Mouse (Mus musculus) neural tube, embryonic 10.5 days (tissue): ENCODE results near the gene Hivep1.

Experiments
- DNase-seq: peaks from one replicate; pipeline ENCODE4 v3.0.0-alpha.2; 2017; ENCODE audit warnings: low spot score; ENCODE audit errors: extremely low spot score

The Hivep1 gene

GRCm38 (mm10) chr13:42112071-42112470, 60.2 kb downstream of the Hivep1 start:
- no peak for DNase-seq

GRCm38 (mm10) chr13:42112748-42113147, 60.9 kb downstream of the Hivep1 start:
- no peak for DNase-seq

GRCm38 (mm10) chr13:42113601-42114000, 61.8 kb downstream of the Hivep1 start:
- DNase-seq, result no peak

GRCm38 (mm10) chr13:42116301-42116700, 64.5 kb downstream of the Hivep1 start:
- DNase-seq, result no peak

GRCm38 (mm10) chr13:42119062-42119461, 67.2 kb downstream of the Hivep1 start:
- DNase-seq, result no peak

- DNase-seq, result no peak
Observed at GRCm38 (mm10) chr13:42121106-42121776, 69.4 kb downstream of the Hivep1 start.

GRCm38 (mm10) chr13:42121777-42122682, 70.2 kb downstream of the Hivep1 start:
- no peak for DNase-seq

GRCm38 (mm10) chr13:42144627-42145026, 92.8 kb downstream of the Hivep1 start:
- DNase-seq, result no peak

- DNase-seq, result no peak
Observed at GRCm38 (mm10) chr13:42149328-42150071, 97.7 kb downstream of the Hivep1 start.

GRCm38 (mm10) chr13:42150072-42150450, 98.2 kb downstream of the Hivep1 start:
- DNase-seq, result no peak

GRCm38 (mm10) chr13:42150462-42151127, 98.8 kb downstream of the Hivep1 start:
- DNase-seq, result no peak

GRCm38 (mm10) chr13:42158259-42158658, 106.4 kb downstream of the Hivep1 start:
- no peak for DNase-seq

- DNase-seq, result no peak
Observed at GRCm38 (mm10) chr13:42159416-42160185, 107.8 kb downstream of the Hivep1 start.

- DNase-seq, result no peak
Observed at GRCm38 (mm10) chr13:42170802-42171201, 119.0 kb downstream of the Hivep1 start.

- no peak for DNase-seq
Observed at GRCm38 (mm10) chr13:42174827-42175420, 123.1 kb downstream of the Hivep1 start.

GRCm38 (mm10) chr13:42182635-42183034, 130.8 kb downstream of the Hivep1 start:
- no peak for DNase-seq

GRCm38 (mm10) chr13:42184131-42184530, 132.3 kb downstream of the Hivep1 start:
- no peak for DNase-seq

- no peak for DNase-seq
Observed at GRCm38 (mm10) chr13:42193016-42193415, 141.2 kb downstream of the Hivep1 start.

- DNase-seq, result no peak
Observed at GRCm38 (mm10) chr13:42195671-42196070, 143.8 kb downstream of the Hivep1 start.

- DNase-seq, result no peak
Observed at GRCm38 (mm10) chr13:42197656-42198055, 145.8 kb downstream of the Hivep1 start.
